Mouse (Mus musculus) yolk sac, embryonic 10.5 days (tissue): Measurements from ENCODE around the gene Pdzrn3.

ENCODE experiments used
- DNase-seq: peaks from one replicate; pipeline ENCODE4 v3.0.0-alpha.2; 2017; ENCODE audit warnings: low spot score

Pdzrn3 gene

GRCm38 (mm10) chr6:101377167-101377934 is at the start of gene Pdzrn3:
TSS of gene Pdzrn3 (minus strand) at chr6:101377897.
- peak; percentile 79 for DNase-seq

DNA sequence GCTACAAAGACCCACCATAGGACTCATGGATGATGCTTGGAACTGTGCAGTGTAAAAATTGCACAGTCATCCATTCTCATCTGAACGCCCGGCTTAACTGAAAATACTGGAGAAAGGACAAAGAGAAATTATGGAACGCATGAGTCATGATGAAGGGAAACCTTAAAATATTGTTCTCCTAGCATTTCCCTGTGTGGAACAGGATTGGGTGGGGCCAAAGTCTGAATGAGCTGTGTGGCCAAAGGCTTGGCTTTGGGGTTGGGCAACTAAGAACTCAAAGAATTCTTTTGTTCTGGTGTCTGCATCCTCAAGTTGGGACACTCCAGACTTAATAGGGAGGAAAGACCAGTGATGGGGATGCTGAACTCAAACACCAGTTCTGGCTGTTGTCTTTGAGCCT is 49.6 kb upstream of the Pdzrn3 start:
- DNase-seq, result no peak

- no peak for DNase-seq
Measured at GRCm38 (mm10) chr6:101426301-101426700, 48.6 kb upstream of the Pdzrn3 start.

GRCm38 (mm10) chr6:101422084-101422954 is 44.6 kb upstream of the Pdzrn3 start:
- no peak for DNase-seq

DNA sequence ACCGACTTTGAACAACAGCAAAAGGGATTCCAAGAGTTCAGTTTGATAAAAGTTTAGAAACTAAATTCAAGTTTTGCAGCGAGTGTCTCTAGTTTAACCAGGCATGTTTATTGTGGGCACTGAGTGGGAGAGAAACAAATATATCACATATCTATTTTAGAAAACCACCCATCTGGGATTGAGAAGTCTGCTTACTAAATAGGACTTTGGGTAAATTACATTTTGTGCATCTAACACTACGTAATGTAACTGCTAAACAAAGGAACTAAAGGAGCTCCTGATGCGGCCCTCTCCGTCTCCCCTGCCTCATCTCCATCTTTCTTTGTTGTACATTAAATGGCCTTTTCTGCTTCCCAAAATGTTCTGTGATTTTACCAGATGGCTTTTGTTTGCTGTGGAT is 40.5 kb upstream of the Pdzrn3 start:
- DNase-seq, result no peak

- DNase-seq, result no peak
Measured at GRCm38 (mm10) chr6:101411701-101412100, 34.0 kb upstream of the Pdzrn3 start.

- no peak for DNase-seq
Measured at GRCm38 (mm10) chr6:101411064-101411463, 33.4 kb upstream of the Pdzrn3 start.

- no peak for DNase-seq
Measured at GRCm38 (mm10) chr6:101396711-101397110, 19.0 kb upstream of the Pdzrn3 start.

GRCm38 (mm10) chr6:101395908-101396307 is 18.2 kb upstream of the Pdzrn3 start:
- no peak for DNase-seq

- DNase-seq, result no peak
Measured at GRCm38 (mm10) chr6:101392801-101393117, 15.1 kb upstream of the Pdzrn3 start.

DNA sequence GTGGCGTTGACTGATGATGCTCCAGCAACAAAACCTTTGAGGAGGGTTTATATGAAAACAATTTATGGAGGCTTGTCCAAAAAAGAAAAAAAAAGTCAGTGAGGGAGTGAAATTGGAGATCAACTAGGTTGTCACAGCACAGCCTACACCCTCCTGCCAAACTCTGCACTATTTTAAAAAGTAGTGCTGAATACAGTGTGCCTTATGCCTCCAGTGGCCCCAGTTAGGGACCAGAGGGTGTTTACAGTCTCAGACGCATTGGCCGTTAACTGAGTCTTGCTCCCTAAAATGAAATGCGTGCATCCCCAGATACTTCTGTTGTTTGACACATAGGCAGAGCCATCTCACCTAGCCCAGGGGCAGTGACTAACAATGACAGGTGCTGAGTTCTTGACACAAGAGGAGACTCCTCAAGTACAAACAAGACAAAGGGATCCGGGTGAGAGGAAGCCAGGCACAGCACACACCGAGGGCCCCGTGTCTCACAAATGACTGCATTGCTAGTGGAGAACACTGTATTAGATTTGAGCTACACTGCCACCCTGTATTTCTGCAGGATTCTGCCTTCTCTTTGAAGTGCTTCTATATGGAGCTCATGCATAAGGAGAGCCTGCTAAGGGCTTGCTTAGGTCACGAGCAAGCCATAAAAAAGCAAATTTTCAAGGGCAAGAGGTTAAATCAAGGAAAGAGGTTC is 14.6 kb upstream of the Pdzrn3 start:
- DNase-seq, result no peak

DNA sequence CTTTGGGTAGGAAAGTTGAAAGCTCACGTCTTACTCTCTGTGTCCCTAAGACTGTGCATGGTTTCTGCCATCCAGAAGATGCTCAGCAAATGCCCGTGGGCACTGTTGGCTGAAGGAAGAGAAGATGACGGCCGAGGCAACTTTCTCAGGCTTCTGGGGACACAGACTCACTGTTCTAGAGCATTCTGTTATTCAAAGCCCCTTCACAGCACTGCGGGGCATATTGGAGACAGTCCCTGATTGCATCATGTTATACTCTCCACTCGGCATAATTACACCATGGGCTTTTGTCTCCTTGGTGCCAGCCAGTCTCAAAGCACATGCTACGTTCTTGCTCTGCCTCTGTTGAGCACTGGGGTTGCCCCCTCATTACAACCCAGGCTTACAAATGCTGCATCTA is 7.8 kb upstream of the Pdzrn3 start:
- DNase-seq, result no peak

- no peak for DNase-seq
Measured at GRCm38 (mm10) chr6:101384958-101385357, 7.3 kb upstream of the Pdzrn3 start.

- no peak for DNase-seq
Measured at GRCm38 (mm10) chr6:101384476-101384875, 6.8 kb upstream of the Pdzrn3 start.

DNA sequence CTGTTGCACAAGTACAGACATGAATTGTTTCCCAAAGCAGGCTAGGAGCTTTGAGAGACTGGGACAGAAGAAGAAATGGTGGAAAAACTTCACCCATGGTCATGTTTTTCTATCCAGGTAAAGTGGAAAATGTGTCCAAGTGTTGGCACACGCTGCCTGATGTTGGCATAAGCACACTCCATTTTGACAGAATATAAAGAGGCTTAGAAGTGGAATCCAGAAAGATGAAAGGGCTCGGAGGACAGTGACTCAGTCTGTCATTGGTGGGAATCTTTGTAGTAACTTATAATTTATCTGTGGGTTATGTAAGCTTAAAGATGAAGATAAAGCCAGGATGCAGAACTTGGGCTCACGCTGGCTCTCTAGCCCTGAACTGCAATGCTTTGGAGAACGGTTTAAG is 5.2 kb upstream of the Pdzrn3 start:
- no peak for DNase-seq

DNA sequence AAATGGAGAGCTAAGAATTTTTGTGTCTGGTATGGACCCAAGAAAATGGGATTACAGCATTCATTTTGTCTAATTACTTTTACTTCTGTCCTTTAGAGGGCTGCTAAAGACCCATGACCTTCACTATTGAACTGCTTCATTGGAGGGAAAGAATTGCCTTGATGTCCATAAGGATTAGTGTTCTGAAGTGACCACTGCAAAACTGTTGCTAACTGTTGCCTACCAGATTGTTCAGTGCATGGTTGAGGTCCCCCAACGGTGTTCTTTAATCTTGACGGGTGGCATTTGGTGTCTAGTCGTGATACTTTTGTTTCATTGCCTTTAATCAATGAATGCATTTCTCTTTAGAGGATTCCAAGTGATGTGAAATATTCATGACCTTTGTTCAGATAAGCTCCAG is 1.8 kb upstream of the Pdzrn3 start:
- DNase-seq, result no peak

GRCm38 (mm10) chr6:101377935-101378609 is 375 bp upstream of the Pdzrn3 start:
- peak; percentile 87 for DNase-seq

GRCm38 (mm10) chr6:101376511-101377166 is 1.1 kb downstream of the Pdzrn3 start:
- no peak for DNase-seq

GRCm38 (mm10) chr6:101376049-101376448 is 1.6 kb downstream of the Pdzrn3 start:
- DNase-seq, result no peak

GRCm38 (mm10) chr6:101374721-101375120 is 3.0 kb downstream of the Pdzrn3 start:
- DNase-seq, result peak; percentile 87

- DNase-seq, result no peak
Measured at GRCm38 (mm10) chr6:101374186-101374585, 3.5 kb downstream of the Pdzrn3 start.

- peak; percentile 60 for DNase-seq
Measured at GRCm38 (mm10) chr6:101372982-101373381, 4.7 kb downstream of the Pdzrn3 start.
